Mouse (Mus musculus): ENCODE data around the gene C1qtnf4.

GRCm38 (mm10) chr2:90847681-90848050 lies 38.0 kb upstream of the C1qtnf4 start:
- TF ChIP-seq CTCF (IDR thresholded peaks at IDR 0.05; ENCODE audit: low read depth) (no peak), EP300 (IDR thresholded peaks at IDR 0.05; ENCODE audit: low read depth) (no peak)
